12 mouse cellular contexts compared by ENCODE assay signal in the genomic region with DNA sequence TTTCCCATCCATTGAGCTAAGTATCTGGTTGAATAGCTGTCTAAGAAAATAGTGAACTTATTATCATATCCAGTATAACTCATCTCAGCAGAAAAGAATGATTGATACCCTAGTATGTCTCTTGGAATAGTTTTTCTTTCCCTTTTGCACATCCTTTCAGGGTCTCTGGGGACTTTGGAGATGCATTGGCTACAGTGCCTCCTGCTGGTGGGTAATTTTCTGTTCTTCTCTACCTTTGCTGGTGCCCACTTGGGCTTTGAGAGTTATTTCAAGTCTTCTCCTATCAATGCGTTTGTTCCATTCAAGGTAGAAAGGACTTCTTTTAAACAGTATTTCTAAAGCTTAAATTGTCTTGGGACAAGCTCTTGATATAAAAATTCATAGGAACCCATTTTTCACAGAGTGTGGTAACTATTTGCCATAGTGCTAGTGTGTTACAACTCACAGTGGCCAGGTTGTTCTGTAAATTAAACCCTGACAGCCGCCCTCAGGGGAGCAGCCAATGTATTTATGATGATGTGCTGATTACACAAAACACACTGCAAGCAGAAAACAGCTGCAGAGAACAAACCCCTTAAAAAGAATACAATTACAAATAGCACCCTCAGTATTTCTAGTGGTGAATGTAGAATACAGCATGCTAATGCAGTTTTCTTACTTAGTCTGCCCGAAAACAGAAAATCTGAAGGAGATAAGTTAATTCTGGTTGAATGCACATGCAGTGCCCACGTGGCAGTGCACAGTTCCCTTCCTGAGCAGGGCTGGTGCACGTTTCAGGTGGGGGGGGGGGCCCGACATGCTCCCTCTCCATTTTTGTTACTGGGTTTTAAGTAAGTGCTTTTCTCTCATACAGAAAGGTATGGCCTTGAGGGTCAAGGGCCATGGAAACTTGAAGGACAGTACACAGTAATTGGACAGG.
DNase-seq lines count a peak whose midpoint lies in the region; ATAC-seq lines count a peak whose summit lies in the region.
"Had no signal": no experiment of that assay in that cellular context is flagged by ENCODE, and none has a peak within 500 bp of the region (broad histone marks: within the 10 kb centered on the region; RNA-seq: fewer than 3 reads in every experiment).

No protein-coding gene starts in this region.

- 75% methylated on average over 6 of the region's 6 CpGs for WGBS in heart, embryonic 11.5 days (ENCODE audit: insufficient replicate concordance)

- H3K4me1 ChIP-seq in heart, embryonic 11.5 days (ENCODE audit: control insufficient read depth, insufficient read depth, low read length) = peaks cover 9% of the 10 kb centered on the region

- H3K9ac ChIP-seq in heart, embryonic 11.5 days (ENCODE audit: low read depth, low read length) = no peak overlapping the region
- H3K9ac ChIP-seq: forebrain, embryonic 13.5 days; heart, embryonic 13.5 days had no signal

- peak; percentile 61 for DNase-seq in heart, adult 11 months
- peak; percentile 27 for DNase-seq in lung, postnatal 10 days
- no peak for DNase-seq in lung, postnatal 25 days (ENCODE audit: low spot score)
- DNase-seq in NIH3T3 (ENCODE audit: low read depth) = peak; percentile 38
- peak; percentile 29 for DNase-seq in splenic B cell, adult 2 months (ENCODE audit: low read depth, low spot score)
- DNase-seq in urinary bladder, postnatal 36 days (ENCODE audit: low spot score in 2 of 2) = no peak
- DNase-seq: kidney, adult 9 months; layer of hippocampus, postnatal 36 days had no signal

- H3K4me3 ChIP-seq in heart, embryonic 11.5 days (ENCODE audit: low read depth, low read length) = no peak overlapping the region
- H3K4me3 ChIP-seq: forebrain, embryonic 13.5 days; heart, embryonic 13.5 days had no signal

- H3K27ac ChIP-seq in heart, embryonic 11.5 days (ENCODE audit: low read depth, low read length) = no peak overlapping the region
- H3K27ac ChIP-seq: forebrain, embryonic 13.5 days; heart, embryonic 13.5 days had no signal

- no peaks in the 10 kb centered on the region for H3K27me3 ChIP-seq in heart, embryonic 11.5 days (ENCODE audit: control insufficient read depth, insufficient read depth, low read length)
- no peaks in the 10 kb centered on the region for H3K27me3 ChIP-seq in splenic B cell, adult 2 months (ENCODE audit: control insufficient read depth, insufficient read depth, low read length, poor library complexity, severe bottlenecking)
- H3K27me3 ChIP-seq: forebrain, embryonic 13.5 days; heart, embryonic 13.5 days had no signal

- no peak for ATAC-seq in heart, embryonic 11.5 days (replicated peaks; ENCODE audit: insufficient number of reproducible peaks, low FRiP score, low TSS enrichment)
- ATAC-seq in cerebellum, adult (ENCODE audit: insufficient number of reproducible peaks, low FRiP score, low TSS enrichment) = no peak
- ATAC-seq: forebrain, embryonic 13.5 days had no signal

- H3K4me2 ChIP-seq in heart, embryonic 11.5 days = no peak overlapping the region
- H3K4me2 ChIP-seq: forebrain, embryonic 13.5 days; heart, embryonic 13.5 days had no signal

- H3K36me3 ChIP-seq in heart, embryonic 11.5 days (ENCODE audit: control insufficient read depth, insufficient read depth, low read length) = no peaks in the 10 kb centered on the region
- no peaks in the 10 kb centered on the region for H3K36me3 ChIP-seq in splenic B cell, adult 2 months (ENCODE audit: control insufficient read depth, insufficient read depth, low read length, poor library complexity, severe bottlenecking)
- H3K36me3 ChIP-seq: heart, embryonic 13.5 days had no signal

- no peaks in the 10 kb centered on the region for H3K9me3 ChIP-seq in heart, embryonic 11.5 days (replicated peaks; ENCODE audit: control insufficient read depth, low read length)
- H3K9me3 ChIP-seq: forebrain, embryonic 13.5 days; heart, embryonic 13.5 days had no signal

Comparison
In these comparisons a context has a peak if more than half of its experiments do, and no peak if none do; other contexts are left out.
1. DNase-seq: peak in heart, adult 11 months (single experiment), lung, postnatal 10 days (single experiment), NIH3T3 (single experiment) and splenic B cell, adult 2 months (single experiment); none in lung, postnatal 25 days (single experiment) and urinary bladder, postnatal 36 days (0 of 2).